Mouse (Mus musculus) B cell, adult 2 months (primary cell): Measurements from ENCODE around the gene Abtb2.

Source experiments
- DNase-seq, 2 experiments: peaks; one replicate each; pipeline ENCODE4 v3.0.0; 2022

Gene Abtb2

GRCm38 (mm10) chr2:103667962-103668815 lies 102.1 kb downstream of the Abtb2 start:
- DNase-seq = no peak

- no peak for DNase-seq
These were observed 102.8 kb downstream of the Abtb2 start for GRCm38 (mm10) chr2:103668939-103669338.

GRCm38 (mm10) chr2:103669561-103669960 lies 103.5 kb downstream of the Abtb2 start:
- no peak for DNase-seq

- no peak for DNase-seq
These were observed 104.2 kb downstream of the Abtb2 start for GRCm38 (mm10) chr2:103670276-103670680.

- DNase-seq = peak; percentile 33 to 34
These were observed 106.5 kb downstream of the Abtb2 start for GRCm38 (mm10) chr2:103672573-103673119.

GRCm38 (mm10) chr2:103673609-103674008 lies 107.5 kb downstream of the Abtb2 start:
- DNase-seq = no peak

GRCm38 (mm10) chr2:103675391-103675790 lies 109.3 kb downstream of the Abtb2 start:
- no peak for DNase-seq

- no peak for DNase-seq
These were observed 110.7 kb downstream of the Abtb2 start for GRCm38 (mm10) chr2:103676808-103677207.

GRCm38 (mm10) chr2:103677614-103678369 lies 111.7 kb downstream of the Abtb2 start:
- no peak for DNase-seq

- DNase-seq = no peak
These were observed 112.3 kb downstream of the Abtb2 start for GRCm38 (mm10) chr2:103678433-103678832.

- peak; percentile 40 to 43 for DNase-seq
These were observed 114.4 kb downstream of the Abtb2 start for GRCm38 (mm10) chr2:103680364-103681110.

- no peak for DNase-seq
These were observed 115.0 kb downstream of the Abtb2 start for GRCm38 (mm10) chr2:103681149-103681548.

GRCm38 (mm10) chr2:103682261-103682722 lies 116.2 kb downstream of the Abtb2 start:
- peak; percentile 58 to 61 for DNase-seq

GRCm38 (mm10) chr2:103682927-103683442 lies 116.9 kb downstream of the Abtb2 start:
- DNase-seq = peak; percentile 51 to 57

GRCm38 (mm10) chr2:103684431-103684830 lies 118.3 kb downstream of the Abtb2 start:
- DNase-seq = no peak

- DNase-seq = no peak
These were observed 118.9 kb downstream of the Abtb2 start for GRCm38 (mm10) chr2:103684926-103685577.

GRCm38 (mm10) chr2:103685581-103685980 lies 119.5 kb downstream of the Abtb2 start:
- DNase-seq = no peak

GRCm38 (mm10) chr2:103687143-103687542 lies 121.0 kb downstream of the Abtb2 start:
- DNase-seq = no peak

GRCm38 (mm10) chr2:103687888-103688287 lies 121.8 kb downstream of the Abtb2 start:
- no peak for DNase-seq

GRCm38 (mm10) chr2:103690425-103690824 lies 124.3 kb downstream of the Abtb2 start:
- no peak for DNase-seq

GRCm38 (mm10) chr2:103690828-103691227 lies 124.7 kb downstream of the Abtb2 start:
- no peak for DNase-seq

- no peak for DNase-seq
These were observed 125.2 kb downstream of the Abtb2 start for GRCm38 (mm10) chr2:103691278-103691677.
